Mouse (Mus musculus) frontal cortex, adult (tissue): Measurements from ENCODE around the gene Vps36.
A peak's percentile ranks its signal among the peaks of the same experiment; 100 is the strongest.

Source experiments
- ATAC-seq: cut with Nextera tagmentation; 2 replicates; pipeline ENCODE4 v1.9.2; 2017; ENCODE audit warnings: mild to moderate bottlenecking, moderate library complexity, mixed read lengths; ENCODE audit not compliant: low TSS enrichment

Vps36 gene

DNA sequence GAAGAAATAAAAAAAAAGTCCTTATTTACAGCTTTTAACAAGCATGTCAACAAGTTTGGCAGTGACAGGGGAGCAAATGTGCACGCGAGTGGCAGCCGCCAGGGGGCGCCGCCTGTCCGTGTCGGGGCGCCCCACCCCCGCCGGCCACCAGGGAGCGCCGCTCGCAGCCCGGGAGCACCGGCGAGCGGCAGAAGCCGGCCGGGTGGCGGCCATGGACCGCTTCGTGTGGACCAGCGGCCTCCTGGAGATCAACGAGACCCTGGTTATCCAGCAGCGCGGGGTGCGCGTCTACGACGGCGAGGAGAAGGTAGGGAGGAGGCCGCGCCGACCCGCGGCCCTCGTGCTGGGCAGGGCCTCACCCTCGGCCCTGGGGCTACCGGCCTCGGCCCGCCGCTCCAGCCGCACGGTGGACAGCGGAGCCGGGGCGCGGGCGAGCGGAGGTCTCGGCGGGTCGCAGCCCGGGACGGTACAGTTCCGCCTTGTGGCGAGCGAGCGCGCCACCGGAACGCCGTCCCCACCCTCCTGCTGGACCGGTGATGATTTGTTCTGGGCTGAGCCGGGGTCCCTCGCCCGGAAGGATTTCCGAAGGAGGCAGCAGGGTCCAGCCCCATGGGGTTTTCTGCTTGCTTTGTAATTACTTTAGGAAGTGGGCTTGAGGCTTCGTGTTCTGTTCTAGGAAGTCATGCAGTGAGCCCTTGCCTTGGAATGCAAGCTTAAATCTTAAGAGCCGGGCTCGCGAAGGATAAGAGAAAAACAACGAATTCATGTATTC is at the start of gene Vps36:
Gene Vps36, plus strand, starts transcription at position 150 of the 772 bp plus-strand sequence.
- ATAC-seq, result peak; percentile 97

DNA sequence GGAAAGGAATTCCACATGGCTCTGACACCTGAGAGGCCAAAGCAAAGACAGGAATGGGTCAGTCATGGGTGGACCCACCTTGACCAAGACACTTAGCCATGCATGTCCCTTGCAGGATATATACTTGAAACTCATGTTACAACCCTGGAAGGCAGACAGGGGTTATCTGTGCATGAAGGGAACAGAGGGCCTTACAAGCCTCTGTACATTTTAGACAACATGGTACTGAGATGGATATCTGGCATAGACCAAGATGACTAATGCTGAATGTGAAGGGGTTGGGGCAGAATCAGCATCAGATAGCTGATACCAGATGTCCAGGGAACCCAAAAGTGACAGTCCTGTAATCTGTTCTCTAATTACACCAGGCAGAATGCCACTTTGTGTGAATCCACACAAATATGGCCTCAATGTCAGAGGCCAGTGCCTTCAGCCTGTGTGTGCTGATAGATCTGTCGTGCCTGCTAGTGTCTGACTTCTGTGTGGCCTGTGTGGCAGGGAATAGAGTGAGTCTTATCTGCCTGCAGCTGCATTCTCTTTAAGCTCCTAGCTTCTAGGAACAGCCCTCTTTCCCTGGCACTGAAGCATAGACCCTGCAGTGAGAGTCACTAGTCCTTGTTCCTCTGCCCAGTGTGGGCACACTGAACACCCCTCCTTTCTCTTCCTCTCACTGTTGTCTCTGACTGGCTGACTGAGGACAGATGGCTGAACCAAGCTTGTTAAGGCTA is 48.7 kb upstream of the Vps36 start:
- no peak for ATAC-seq

DNA sequence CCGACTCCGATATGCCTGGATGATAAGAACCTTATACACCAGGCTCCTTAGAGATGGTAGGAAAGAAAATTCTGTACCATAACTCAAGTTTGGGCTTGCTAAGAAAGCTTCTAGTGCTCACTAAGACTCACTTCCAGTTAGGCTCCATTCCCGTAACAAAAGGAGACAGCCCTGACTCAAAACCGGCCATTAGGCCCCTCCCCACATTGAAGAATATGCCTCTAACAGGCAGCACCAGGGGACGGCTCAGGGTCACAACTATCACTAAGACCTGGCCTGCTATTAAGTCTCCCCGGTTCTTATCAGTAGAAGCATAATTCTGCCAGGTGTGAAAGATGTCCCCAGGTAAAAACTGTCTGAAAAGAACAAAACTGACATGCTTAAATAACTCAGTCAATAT is 46.8 kb upstream of the Vps36 start:
- ATAC-seq, result no peak

DNA sequence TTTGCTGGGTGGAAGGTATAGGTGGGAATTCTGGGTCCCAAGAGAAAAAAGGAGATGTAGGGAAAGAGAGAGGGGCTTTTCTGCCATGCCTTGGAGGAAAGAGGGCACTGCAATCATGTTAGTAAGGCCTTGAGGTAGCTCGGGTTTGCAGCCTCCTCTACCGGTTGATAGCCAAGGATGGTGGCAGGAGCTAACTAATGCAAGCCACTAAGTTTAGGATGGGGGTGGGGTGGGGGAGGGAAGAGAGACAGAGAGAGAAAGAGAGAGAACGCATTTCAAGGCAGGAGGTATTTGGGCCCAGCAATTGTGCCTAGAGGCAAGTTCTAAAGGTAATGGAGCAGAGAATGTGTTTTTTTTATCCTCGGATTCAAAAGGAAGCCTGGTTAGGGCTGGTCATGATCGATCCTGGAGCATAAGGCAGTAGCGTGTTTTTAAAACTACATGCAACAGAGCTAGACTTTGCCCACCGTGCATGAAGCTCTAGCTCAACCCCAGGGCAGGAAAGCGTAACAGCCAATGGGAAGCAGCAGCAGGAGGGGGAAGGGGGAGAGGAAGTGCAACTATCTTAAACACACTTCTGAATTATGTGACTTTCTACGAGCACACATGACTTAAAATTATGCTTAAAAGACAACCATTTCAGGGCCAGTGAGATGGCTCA is 44.8 kb upstream of the Vps36 start:
- ATAC-seq, result no peak

DNA sequence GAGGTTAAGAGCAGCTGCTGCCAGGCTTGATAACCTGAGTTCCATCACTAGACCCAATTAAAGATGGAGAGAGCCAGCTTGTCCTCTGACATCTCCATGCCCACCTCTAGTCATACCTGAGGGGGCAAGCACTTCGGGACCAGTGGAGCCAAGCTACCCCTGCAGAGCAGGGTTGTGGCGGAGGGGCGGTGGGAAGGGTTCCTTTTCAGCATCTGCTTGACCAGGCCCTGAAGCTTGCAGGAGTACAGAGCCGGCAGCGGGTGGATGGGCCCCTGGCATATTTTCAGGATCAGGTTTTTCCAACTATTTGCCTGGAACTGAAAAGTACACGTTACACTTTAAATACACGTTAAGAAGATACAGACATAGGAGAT is 44.3 kb upstream of the Vps36 start:
- no peak for ATAC-seq

DNA sequence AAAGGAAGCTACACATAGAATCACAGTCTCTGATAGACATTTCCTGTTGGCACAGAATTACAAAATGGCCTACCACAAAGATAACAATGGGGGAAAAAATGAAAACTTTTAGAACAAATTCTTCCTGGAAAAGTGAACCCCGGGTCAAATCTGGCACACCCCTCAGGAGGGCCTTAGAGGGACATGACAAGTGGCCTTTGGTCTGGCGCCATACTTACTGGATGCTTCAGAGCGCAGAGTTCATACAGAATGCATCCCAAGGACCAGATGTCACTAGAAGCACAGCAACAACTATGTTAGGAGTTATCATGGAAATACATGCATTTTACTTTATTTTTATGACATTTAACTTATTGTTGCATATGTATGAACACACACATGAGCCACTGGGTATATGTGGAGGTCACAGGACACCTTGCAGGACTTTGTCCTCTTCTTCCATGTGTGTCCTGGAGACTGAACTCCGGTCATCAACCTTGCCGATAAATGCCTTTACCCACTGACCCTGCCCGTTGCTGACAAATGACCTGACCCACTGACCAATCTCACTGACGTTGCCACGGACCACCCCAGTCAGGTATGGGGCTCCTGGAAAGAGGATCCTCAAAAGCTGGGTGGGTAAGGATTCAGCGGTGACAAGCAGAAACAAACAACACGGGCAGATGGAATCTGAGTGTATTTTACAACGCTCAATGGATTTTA is 42.8 kb upstream of the Vps36 start:
- ATAC-seq, result no peak

DNA sequence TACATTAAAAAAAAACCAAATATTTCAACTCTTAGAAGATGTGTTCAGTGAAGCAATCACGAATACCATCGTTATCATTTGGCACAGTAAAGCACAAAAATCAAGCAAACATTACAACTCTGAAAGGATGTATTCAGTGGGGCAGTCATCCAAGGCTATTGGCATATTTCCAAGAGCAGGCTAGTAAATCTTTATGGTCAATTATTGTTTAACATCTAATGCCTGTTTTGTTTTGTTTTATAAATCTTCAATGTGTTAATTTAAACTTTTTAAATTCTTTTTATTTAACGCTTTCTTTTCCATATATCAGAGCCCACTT is 42.3 kb upstream of the Vps36 start:
- ATAC-seq, result no peak

DNA sequence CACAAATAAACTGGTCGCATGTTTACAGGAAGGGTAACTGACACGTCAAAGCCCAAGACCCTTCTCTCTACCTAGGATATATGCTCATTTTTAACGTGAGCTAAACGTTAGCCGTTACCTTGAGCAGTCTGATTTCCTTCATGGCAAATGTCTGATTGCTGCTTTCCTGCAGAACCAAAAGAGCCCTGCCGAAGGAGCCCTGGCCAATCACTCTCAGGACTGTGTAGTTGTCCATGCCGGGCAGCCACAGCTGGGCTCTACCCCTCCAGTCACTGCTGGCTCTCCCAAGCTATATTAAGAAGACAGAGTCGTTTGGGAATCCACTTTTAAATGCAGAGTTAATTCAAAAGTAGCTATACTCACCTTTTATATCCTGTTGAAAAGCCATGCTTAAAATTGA is 30.4 kb upstream of the Vps36 start:
- ATAC-seq, result no peak

DNA sequence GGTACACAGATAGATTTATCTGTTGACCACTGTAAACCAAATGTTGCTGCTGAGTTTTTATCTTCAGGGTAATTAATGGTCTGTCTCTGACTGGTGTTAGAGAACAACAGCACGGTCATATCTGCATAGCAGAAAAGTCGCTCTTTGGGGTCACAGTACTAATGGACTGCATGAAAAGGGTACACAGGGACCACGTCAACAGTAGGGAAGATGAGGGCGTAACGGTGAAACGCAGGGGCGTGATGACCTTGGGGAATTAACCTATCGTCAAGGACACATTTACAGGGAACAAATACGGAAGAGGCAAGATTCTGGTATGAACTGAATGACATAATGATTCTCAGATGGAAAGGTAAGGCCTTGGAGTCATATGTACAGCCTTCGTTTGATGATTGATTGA is 28.2 kb upstream of the Vps36 start:
- no peak for ATAC-seq

DNA sequence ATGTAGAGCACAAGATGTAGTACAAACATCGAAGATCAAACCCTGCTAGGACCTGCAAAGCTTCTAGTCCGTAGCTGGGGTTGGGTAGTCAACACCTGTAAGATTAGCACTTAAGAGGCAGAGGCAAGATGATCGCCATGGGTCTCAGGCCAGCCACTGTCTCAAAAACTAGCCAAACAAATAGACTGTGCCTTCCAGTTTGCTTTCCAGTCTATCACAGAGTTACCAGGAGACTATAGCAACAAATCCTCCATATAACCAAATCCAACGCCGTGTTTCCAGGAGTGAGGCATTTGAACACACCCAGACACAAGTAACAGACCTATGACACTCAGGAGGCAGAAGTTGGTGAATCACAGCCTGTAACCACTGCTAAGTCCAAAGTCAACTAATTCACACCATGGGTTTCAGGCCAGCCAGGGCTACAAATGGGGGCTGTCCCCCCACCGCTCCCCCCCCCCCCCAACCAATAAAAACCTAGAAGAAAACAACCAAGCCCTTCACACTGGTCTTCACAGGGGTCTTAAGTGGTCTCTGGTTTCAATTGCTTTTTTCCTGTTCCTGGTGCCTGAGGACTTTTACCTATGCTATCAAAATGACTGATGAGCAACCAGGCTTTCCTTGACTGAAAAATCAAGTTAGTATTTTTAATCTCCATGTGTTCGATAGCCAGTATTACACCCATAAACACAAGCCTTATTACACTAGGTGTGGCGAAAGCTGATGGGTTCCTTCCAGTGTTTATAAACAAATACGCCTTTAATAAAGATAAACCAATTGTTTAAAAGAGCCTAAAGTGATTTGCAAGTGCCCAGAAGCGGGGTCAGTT is 27.1 kb upstream of the Vps36 start:
- ATAC-seq, result 0 out of 2 replicates have a peak, but pooled peaks have one; percentile 8

DNA sequence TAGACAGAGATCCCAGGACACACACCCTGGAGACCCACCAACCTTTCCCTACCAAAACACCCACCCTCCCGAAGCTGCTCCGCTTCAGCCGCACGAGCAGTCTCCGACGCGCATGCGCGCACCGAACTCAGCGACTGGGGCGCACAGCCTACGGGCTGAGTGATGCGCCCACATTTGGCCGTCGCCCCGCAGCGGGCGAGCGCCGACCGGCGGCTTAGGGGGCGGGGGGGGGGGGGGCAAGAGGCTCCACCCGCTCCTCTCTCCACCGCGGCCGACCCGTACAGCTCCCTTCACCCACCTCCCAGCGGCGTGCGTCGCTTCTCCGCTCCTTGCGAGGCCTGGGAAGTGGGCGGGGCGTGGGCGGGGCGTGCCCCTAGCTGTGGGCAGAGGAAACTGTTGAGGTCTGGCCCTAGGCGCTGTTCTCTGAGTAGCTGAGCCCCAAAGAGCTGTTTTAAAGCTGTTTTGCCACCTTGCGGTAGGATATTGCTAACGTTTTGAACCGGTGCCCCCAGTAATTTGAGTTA is 26.5 kb upstream of the Vps36 start, which contains the start of gene Nek3:
Gene Nek3, minus strand, starts transcription at position 356 of the 524 bp plus-strand sequence.
- ATAC-seq, result peak; percentile 92

DNA sequence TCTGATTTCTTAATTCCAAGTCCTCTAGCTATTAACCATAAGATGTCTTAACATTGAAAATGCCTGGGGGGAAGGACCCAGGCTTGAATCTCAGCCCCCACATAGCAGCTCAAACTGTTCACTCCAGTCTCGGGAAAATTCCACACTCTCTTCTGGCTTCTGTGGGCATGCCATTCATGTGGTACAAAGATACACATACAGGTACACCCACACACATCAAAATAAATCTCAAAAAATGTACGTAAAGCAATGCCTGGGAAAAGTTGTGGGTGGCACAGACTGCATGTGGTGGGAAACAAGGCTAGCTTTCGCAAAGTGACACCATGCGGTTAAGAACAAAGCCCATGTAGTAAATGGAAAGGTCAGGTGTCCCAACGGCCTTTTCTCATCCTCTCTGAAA is 23.4 kb upstream of the Vps36 start:
- ATAC-seq, result peak; percentile 62

DNA sequence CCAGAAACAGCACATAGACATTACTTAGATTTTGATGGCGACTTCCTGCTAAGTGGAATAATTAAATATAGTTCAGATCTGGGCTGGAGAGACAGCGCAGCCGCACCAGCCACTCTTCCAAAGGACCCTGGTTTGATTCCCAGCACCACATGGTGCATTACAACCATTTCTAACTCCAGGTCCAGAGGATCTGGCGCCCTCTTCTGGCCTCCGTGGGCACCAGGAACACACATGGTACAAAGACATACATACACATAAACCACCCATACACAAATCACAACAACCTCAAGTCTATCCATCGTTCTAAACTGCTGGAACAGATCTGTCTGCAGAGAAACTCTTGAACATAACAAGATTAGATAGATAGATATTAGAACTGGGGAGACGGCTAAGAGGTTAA is 16.6 kb upstream of the Vps36 start:
- no peak for ATAC-seq

DNA sequence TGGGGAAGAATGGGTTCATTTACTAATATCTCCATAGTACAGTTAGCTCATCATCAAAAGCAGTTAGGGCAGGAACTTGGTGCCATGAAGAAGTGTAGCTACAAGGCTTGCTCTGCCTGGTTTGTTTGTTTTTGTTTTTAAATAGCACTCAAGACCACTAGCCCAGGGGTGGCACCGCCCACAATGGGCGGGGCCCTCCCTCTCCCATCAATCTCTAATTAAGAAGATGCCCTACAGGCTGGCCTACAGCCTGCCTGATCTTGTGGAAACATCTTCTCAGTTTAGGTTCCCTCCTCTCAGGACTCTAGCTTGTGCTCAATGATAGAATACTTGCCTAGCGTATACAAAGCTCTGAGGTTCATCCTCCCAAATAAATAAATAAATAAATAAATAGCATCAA is 7.7 kb upstream of the Vps36 start:
- no peak for ATAC-seq

DNA sequence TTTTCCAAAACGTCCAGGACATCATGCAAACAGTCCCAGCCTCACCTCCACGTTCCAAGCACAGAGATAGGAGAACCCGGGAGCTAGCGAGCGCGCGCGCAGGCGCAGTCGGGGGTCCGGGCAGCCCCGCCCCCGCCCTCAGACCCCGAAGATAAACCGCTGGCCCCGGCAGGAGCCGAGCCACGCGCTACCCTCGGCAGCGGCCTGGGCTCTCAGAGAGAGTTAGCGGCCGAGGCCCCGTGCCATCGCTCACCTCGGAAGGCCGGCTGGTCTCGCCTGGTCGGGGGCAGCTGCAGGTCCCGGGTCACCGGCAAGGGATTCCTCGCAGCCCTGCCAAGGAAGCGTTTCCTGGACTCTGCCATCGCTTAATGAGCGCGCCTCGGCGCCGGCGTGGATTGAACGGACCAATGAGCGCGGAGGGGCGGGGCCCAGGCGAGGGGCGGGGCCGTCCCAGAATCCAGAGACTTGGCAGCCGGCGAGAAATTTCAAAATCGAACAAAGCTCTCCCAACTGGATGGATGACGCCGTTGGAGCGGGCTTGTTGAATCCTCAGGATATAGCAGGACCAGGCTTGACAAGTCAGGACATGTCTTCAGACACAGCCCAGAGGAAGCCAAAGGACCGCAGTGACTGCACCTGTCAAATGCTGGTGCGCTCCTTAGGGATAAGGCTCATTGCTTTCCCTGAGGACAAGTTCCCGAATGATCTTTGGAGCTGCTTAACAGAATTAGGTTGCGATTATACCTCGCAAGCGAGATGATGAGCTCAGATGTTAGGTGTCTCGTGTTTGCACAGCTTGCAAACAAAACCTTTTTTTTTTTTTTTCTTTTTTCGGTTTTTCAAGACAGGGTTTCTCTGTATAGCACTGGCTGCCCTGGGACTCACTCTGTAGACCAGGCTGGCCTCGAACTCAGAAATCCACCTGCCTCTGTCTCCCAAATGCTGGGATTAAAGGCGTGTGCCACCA is 6.9 kb upstream of the Vps36 start, which contains the start of gene Ckap2:
Gene Ckap2, minus strand, starts transcription at position 389 of the 967 bp plus-strand sequence.
- ATAC-seq, result peak; percentile 99

DNA sequence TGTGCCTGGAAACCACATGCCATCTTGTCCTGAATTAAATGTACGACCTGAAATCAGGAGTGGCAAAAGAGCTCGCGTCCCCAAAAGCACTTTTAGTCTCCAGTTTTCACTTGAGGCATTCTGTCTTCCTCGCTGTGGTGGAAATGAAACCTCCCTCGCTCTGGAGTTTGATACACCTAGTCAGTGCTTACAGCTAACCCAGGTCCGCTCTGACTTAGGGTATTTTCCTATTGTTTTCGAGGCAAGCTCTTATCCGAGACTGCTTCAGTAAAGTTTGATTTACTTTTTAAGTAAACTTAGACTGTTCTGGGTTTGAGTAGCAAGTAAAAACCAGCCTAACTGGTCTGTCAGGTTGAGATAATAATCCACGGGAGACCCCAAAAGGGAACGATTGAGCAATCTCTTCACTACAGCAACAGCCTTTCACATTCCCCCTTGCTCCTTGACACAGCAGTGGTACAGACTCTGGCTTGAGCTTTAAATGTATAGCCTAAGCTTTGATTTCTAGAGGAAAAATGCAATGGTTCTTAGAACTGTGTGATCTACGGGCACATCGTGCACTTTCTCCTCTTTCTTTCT is 912 bp downstream of the Vps36 start:
- ATAC-seq, result peak; percentile 32; the same call in 1 of the 2 replicates

DNA sequence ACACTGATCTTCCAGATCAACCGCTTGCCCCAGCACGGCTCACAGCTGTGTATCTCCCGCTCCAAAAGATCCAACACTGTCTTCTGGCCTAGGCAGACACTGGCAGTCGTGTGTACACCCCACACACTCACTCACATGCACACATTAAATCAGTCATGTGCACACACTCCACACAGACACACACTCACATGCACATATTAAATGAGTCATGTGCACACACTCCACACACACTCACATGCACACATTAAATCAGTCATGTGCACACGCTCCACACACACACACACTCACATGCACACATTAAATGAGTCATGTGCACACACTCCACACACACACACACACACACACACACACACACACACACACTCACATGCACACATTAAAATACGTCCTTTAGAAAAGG is 5.3 kb downstream of the Vps36 start:
- ATAC-seq, result no peak

DNA sequence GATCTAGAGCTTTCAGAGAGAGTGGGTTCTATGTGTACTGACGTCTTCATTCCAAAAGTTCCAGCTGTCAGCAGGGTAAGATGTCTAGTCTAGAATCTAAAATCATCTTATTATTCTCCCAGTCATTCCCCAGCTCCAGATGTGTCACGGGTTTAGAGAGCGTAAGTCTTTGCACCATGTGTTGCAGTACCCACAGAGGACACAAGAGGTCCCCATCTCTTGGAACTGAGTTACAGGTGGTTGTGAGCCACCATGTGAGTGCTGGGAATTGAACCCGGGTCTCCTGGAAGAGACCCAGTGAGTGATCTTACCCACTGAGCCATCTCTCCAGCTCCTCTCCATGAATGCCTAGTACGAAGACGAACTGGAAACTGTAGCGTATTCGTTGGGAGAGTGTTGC is 6.9 kb downstream of the Vps36 start:
- ATAC-seq, result no peak

DNA sequence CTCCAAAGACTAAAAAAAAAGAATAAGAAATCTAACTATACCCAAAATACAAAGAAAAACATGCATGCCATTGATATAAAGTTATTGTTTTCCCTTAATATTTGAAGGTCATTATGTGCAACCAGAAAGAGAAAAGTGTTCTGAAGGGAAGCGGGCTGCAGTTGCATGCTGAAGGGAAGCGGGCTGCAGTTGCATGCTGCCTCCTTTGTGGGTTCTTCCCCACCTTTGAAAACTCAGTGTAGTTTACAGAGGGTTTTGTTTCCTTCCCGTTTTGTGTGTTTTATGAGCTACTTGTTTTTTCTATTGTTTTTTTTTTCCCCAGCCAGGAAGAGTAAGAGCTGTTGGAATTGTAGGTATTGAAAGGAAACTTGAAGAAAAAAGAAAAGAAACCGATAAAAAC is 14.9 kb downstream of the Vps36 start:
- no peak for ATAC-seq

DNA sequence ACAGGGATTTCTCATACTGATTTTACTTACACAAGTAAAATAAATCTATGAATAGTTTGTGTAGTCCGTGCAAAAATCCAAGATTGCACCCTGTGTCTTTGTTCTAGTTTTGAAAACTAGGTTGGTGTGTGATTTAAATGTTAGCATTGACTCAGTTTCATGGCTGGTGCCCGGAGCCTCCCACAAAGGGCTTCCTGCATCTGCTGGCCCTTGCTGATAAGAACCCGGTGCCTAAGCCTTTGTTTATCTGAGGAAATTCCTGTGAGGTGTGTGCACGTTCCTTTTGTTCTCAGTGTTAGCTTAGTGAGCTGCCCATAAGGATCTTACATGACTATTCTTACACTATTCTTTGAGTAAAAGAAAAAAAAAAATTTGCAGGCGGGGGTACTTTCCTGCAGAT is 16.4 kb downstream of the Vps36 start:
- ATAC-seq, result no peak
